Comparison of ENCODE assay signal across 8 mouse cellular contexts in the genomic region with DNA sequence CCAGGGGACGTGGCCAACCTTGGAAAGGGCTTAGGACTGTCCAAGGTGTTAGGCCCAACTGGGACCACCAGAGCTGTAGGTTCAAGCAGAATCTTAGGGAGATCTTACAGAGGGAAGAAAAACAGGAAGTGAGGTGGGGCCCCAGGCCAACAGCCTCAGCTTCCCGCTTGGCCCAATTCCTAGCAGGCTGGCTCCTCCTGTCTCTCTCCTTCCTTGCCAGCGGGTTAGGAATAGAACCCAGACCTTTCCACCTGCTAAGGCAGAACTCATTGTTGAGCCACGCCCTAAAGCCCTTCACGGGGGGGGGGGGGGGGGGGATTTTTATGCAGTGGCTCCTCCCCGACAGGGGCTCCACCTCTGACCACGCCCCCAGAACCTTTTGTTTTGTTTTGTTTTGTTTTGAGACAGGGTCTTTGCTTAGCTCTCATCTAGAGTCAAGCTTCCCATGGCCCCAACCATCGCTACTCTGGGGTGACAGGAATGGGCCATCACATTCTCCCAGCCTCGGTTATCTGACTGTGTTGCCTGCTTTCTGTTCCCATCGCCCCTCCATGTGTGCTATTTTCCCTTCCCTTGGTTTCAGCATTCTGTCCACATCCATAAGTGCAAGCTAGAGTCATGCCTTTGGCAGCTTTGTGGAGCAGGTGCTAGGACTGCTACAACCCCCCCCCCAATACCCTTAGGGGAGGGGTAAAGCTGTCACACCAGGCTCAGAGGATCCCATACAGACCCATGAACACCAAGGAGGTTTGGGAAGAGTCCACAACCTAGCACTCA. TPM values are rescaled to one million over a fixed set of nuclear protein-coding genes. Genes with fewer than 3 reads are reported as not detected.
DNase-seq lines count a peak whose midpoint lies in the region; ATAC-seq and TF ChIP-seq lines count a peak whose summit lies in the region.

No protein-coding gene starts in this region.

- peaks cover 0 to 20% of the 10 kb centered on the region in 2 experiments; a peak in 2 of 4 replicates for H3K36me3 ChIP-seq in MEL (ENCODE audit: control insufficient read depth in 1 of 2, insufficient read depth in 2 of 2, low read length in 2 of 2)
- H3K36me3 ChIP-seq in limb, embryonic 11.5 days (ENCODE audit: control insufficient read depth, insufficient read depth, low read length): peaks cover 2% of the 10 kb centered on the region; the same call in 1 of the 2 replicates
- H3K36me3 ChIP-seq in midbrain, postnatal 0 days (ENCODE audit: insufficient read depth, low read length): peaks cover 6% of the 10 kb centered on the region; the same call in 1 of the 2 replicates

- peak; percentile 4 for ATAC-seq in granulocyte monocyte progenitor cell, adult 5-6 weeks (replicated peaks; ENCODE audit: poor library complexity, severe bottlenecking)
- no peak for ATAC-seq in limb, embryonic 11.5 days (ENCODE audit: insufficient number of reproducible peaks, low FRiP score, low TSS enrichment, low read depth)
- no peak for ATAC-seq in midbrain, postnatal 0 days (ENCODE audit: low FRiP score)

- peak; percentile 92 for DNase-seq in heart, adult 11 months
- DNase-seq in heart, postnatal 10 days: no peak
- peak; percentile 88 for DNase-seq in MEL (ENCODE audit: low read depth, low spot score)
- DNase-seq in limb, embryonic 11.5 days (ENCODE audit: low spot score): no peak
- DNase-seq in midbrain, postnatal 0 days (ENCODE audit: low spot score): no peak
- DNase-seq in embryo, embryonic 10 days (ENCODE audit: low spot score): no peak
- DNase-seq in urinary bladder, postnatal 25 days (ENCODE audit: low spot score): no peak

- peak overlapping the region; percentile 96 for H3K27ac ChIP-seq in MEL (ENCODE audit: control insufficient read depth, low read depth, low read length)
- 0 out of 2 replicates have a peak overlapping the region, but pooled peaks have one; percentile 65 for H3K27ac ChIP-seq in limb, embryonic 11.5 days (replicated peaks; ENCODE audit: low read depth, low read length)
- H3K27ac ChIP-seq in midbrain, postnatal 0 days (ENCODE audit: low read depth, low read length): peak overlapping the region; percentile 97

- no peak overlapping the region; the same call in 1 of the 2 replicates for H3K4me2 ChIP-seq in limb, embryonic 11.5 days (ENCODE audit: low read depth, severe bottlenecking)
- no peak overlapping the region for H3K4me2 ChIP-seq in midbrain, postnatal 0 days (ENCODE audit: low read depth, low read length, poor library complexity, severe bottlenecking)

- H3K79me2 ChIP-seq in MEL (ENCODE audit: control insufficient read depth, insufficient read depth, low read length, poor library complexity): peaks cover 31% of the 10 kb centered on the region

- H3K9ac ChIP-seq in MEL (ENCODE audit: control insufficient read depth, low read depth, low read length, poor library complexity, severe bottlenecking): peak overlapping the region; percentile 53
- H3K9ac ChIP-seq in limb, embryonic 11.5 days (ENCODE audit: low read length): no peak overlapping the region
- H3K9ac ChIP-seq in midbrain, postnatal 0 days (replicated peaks; ENCODE audit: low read length, poor library complexity, severe bottlenecking): no peak overlapping the region

- 62% methylated on average over 9 of the region's 10 CpGs for WGBS in limb, embryonic 11.5 days
- WGBS in midbrain, postnatal 0 days: 60% methylated on average over 8 of the region's 10 CpGs

- no peak for TF ChIP-seq RAD21 in MEL (IDR thresholded peaks at IDR 0.05; ENCODE audit: low read depth, low read length)

- no peak for TF ChIP-seq POLR2A in MEL (IDR thresholded peaks at IDR 0.05; ENCODE audit: control insufficient read depth in 1 of 2, insufficient read depth in 1 of 2, low read depth in 1 of 2, low read length in 2 of 2, poor library complexity in 1 of 2)

- intact Hi-C loops in heart, postnatal 10 days (cut with DNase I): no loop called here

- no peak; a peak in 1 of 4 replicates for TF ChIP-seq EP300 in MEL (IDR thresholded peaks at IDR 0.05; ENCODE audit: low read depth in 1 of 2, low read length in 2 of 2)

- H3K9me3 ChIP-seq in MEL (replicated peaks; ENCODE audit: insufficient read depth, low read length): no peaks in the 10 kb centered on the region
- H3K9me3 ChIP-seq in limb, embryonic 11.5 days (ENCODE audit: control insufficient read depth, low read length): no peaks in the 10 kb centered on the region
- H3K9me3 ChIP-seq in midbrain, postnatal 0 days (ENCODE audit: low read length): no peaks in the 10 kb centered on the region

- no peaks in the 10 kb centered on the region for H3K27me3 ChIP-seq in MEL (ENCODE audit: control insufficient read depth in 1 of 2, insufficient read depth in 2 of 2, low read length in 2 of 2)
- H3K27me3 ChIP-seq in limb, embryonic 11.5 days (ENCODE audit: control insufficient read depth, insufficient read depth, low read length): no peaks in the 10 kb centered on the region
- no peaks in the 10 kb centered on the region for H3K27me3 ChIP-seq in midbrain, postnatal 0 days (ENCODE audit: insufficient read depth, low read length)

- H3K4me1 ChIP-seq in MEL (ENCODE audit: control insufficient read depth in 1 of 2, insufficient read depth in 2 of 2, low read length in 2 of 2): peaks cover 9 to 30% of the 10 kb centered on the region in 2 experiments
- peaks cover 30% of the 10 kb centered on the region for H3K4me1 ChIP-seq in limb, embryonic 11.5 days (ENCODE audit: control insufficient read depth, insufficient read depth, low read length)
- H3K4me1 ChIP-seq in midbrain, postnatal 0 days (ENCODE audit: insufficient read depth, low read length): peaks cover 21% of the 10 kb centered on the region

- peak overlapping the region; percentile 58 to 76 for H3K4me3 ChIP-seq in MEL (ENCODE audit: control insufficient read depth in 1 of 2, insufficient read depth in 1 of 2, low read depth in 2 of 2, low read length in 2 of 2)
- no peak overlapping the region for H3K4me3 ChIP-seq in limb, embryonic 11.5 days (ENCODE audit: low read depth, low read length)
- no peak overlapping the region for H3K4me3 ChIP-seq in midbrain, postnatal 0 days (ENCODE audit: low read depth, low read length)

- no peak for TF ChIP-seq CTCF in MEL (IDR thresholded peaks at IDR 0.05 in 2 of 3, conservative IDR thresholded peaks at IDR 0.05 in 1 of 3; ENCODE audit: control insufficient read depth in 1 of 3, insufficient read depth in 1 of 3, low read depth in 2 of 3, low read length in 3 of 3, poor library complexity in 1 of 3, severe bottlenecking in 1 of 3)
- TF ChIP-seq CTCF in midbrain, postnatal 0 days (IDR thresholded peaks at IDR 0.05): no peak

RNA-seq across cellular contexts. Expression of a gene that starts 0.9 kb away (rescaled TPM):
- 100 to 1,000 TPM; 143 to 159 TPM for total RNA-seq in heart, postnatal 10 days (2021)
- 68.6 and 87.1 TPM in 2 replicates for total RNA-seq in MEL (2012; rRNA removed)
- 100 to 1,000 TPM in 1 of 2 experiments, 10 to 100 TPM in 1; 47.4 to 184 TPM for polyA plus RNA-seq in MEL (2012; ENCODE audit: insufficient read depth in 1 of 2, insufficient read length in 2 of 2, low read depth in 1 of 2, low replicate concordance in 2 of 2, missing spikeins in 1 of 2)
- 49.2 and 63.3 TPM in 2 replicates for total RNA-seq in granulocyte monocyte progenitor cell, adult 5-6 weeks (2014; fragmentation: Nextera tagmentation)
- total RNA-seq in granulocyte monocyte progenitor cell, adult 5-6 weeks (2017): 37.7 and 58.0 TPM in 2 replicates
- polyA plus RNA-seq in limb, embryonic 11.5 days (2014; fragmentation: Nextera tagmentation; extraction: Ambion mirVana): 95.3 and 98.5 TPM in 2 replicates
- total RNA-seq in midbrain, postnatal 0 days (2014; rRNA removed): 74.6 and 74.7 TPM in 2 replicates
- 35.3 and 36.0 TPM in 2 replicates for polyA plus RNA-seq in midbrain, postnatal 0 days (2015; fragmentation: Nextera tagmentation; extraction: Ambion mirVana)

RNA-seq across cellular contexts. Expression of a gene that starts 21.9 kb away (rescaled TPM):
- total RNA-seq in heart, postnatal 10 days (2021): 10 to 100 TPM; 42.2 to 46.4 TPM
- total RNA-seq in MEL (2012; rRNA removed): 35.4 and 43.1 TPM in 2 replicates
- polyA plus RNA-seq in MEL (2012; ENCODE audit: insufficient read depth in 1 of 2, insufficient read length in 2 of 2, low read depth in 1 of 2, low replicate concordance in 2 of 2, missing spikeins in 1 of 2): 10 to 100 TPM in 1 of 2 experiments, not detected in 1; 81.8 TPM
- total RNA-seq in granulocyte monocyte progenitor cell, adult 5-6 weeks (2014; fragmentation: Nextera tagmentation): 26.1 and 34.6 TPM in 2 replicates
- total RNA-seq in granulocyte monocyte progenitor cell, adult 5-6 weeks (2017): 13.3 and 34.8 TPM in 2 replicates
- polyA plus RNA-seq in limb, embryonic 11.5 days (2014; fragmentation: Nextera tagmentation; extraction: Ambion mirVana): 67.4 and 67.9 TPM in 2 replicates
- 168 and 215 TPM in 2 replicates for total RNA-seq in midbrain, postnatal 0 days (2014; rRNA removed)
- 71.6 and 80.4 TPM in 2 replicates for polyA plus RNA-seq in midbrain, postnatal 0 days (2015; fragmentation: Nextera tagmentation; extraction: Ambion mirVana)

RNA-seq across cellular contexts. Expression of a gene that starts 23.0 kb away (rescaled TPM):
- total RNA-seq in heart, postnatal 10 days (2021): 10 to 100 TPM; 10.1 to 11.3 TPM
- 38.3 and 38.7 TPM in 2 replicates for total RNA-seq in MEL (2012; rRNA removed)
- 10 to 100 TPM in 1 of 2 experiments, not detected in 1; 63.4 TPM for polyA plus RNA-seq in MEL (2012; ENCODE audit: insufficient read depth in 1 of 2, insufficient read length in 2 of 2, low read depth in 1 of 2, low replicate concordance in 2 of 2, missing spikeins in 1 of 2)
- total RNA-seq in granulocyte monocyte progenitor cell, adult 5-6 weeks (2014; fragmentation: Nextera tagmentation): 34.1 and 37.2 TPM in 2 replicates
- total RNA-seq in granulocyte monocyte progenitor cell, adult 5-6 weeks (2017): 34.2 and 59.8 TPM in 2 replicates
- polyA plus RNA-seq in limb, embryonic 11.5 days (2014; fragmentation: Nextera tagmentation; extraction: Ambion mirVana): 44.0 and 48.6 TPM in 2 replicates
- total RNA-seq in midbrain, postnatal 0 days (2014; rRNA removed): 66.6 and 75.1 TPM in 2 replicates
- 44.9 and 48.5 TPM in 2 replicates for polyA plus RNA-seq in midbrain, postnatal 0 days (2015; fragmentation: Nextera tagmentation; extraction: Ambion mirVana)

RNA-seq across cellular contexts. Expression of a gene that starts 23.2 kb away (rescaled TPM):
- 1 to 10 TPM; 2.9 to 4.1 TPM for total RNA-seq in heart, postnatal 10 days (2021)
- total RNA-seq in MEL (2012; rRNA removed): 1.0 and 1.5 TPM in 2 replicates
- polyA plus RNA-seq in MEL (2012; ENCODE audit: insufficient read depth in 1 of 2, insufficient read length in 2 of 2, low read depth in 1 of 2, low replicate concordance in 2 of 2, missing spikeins in 1 of 2): 1 to 10 TPM in 1 of 2 experiments, not detected in 1; 3.8 TPM
- 9.0 and 17.3 TPM in 2 replicates for total RNA-seq in granulocyte monocyte progenitor cell, adult 5-6 weeks (2014; fragmentation: Nextera tagmentation)
- total RNA-seq in granulocyte monocyte progenitor cell, adult 5-6 weeks (2017): 7.1 and 7.8 TPM in 2 replicates
- polyA plus RNA-seq in limb, embryonic 11.5 days (2014; fragmentation: Nextera tagmentation; extraction: Ambion mirVana): 4.8 and 5.0 TPM in 2 replicates
- 26.3 and 48.0 TPM in 2 replicates for total RNA-seq in midbrain, postnatal 0 days (2014; rRNA removed)
- 44.0 and 47.4 TPM in 2 replicates for polyA plus RNA-seq in midbrain, postnatal 0 days (2015; fragmentation: Nextera tagmentation; extraction: Ambion mirVana)

RNA-seq across cellular contexts. Expression of a gene that starts 56.2 kb away (rescaled TPM):
- 100 to 1,000 TPM; 137 to 141 TPM for total RNA-seq in heart, postnatal 10 days (2021)
- 125 and 132 TPM in 2 replicates for total RNA-seq in MEL (2012; rRNA removed)
- polyA plus RNA-seq in MEL (2012; ENCODE audit: insufficient read depth in 1 of 2, insufficient read length in 2 of 2, low read depth in 1 of 2, low replicate concordance in 2 of 2, missing spikeins in 1 of 2): 100 to 1,000 TPM in 1 of 2 experiments, not detected in 1; 231 TPM
- total RNA-seq in granulocyte monocyte progenitor cell, adult 5-6 weeks (2014; fragmentation: Nextera tagmentation): 47.7 and 65.2 TPM in 2 replicates
- 112 and 127 TPM in 2 replicates for total RNA-seq in granulocyte monocyte progenitor cell, adult 5-6 weeks (2017)
- 126 and 152 TPM in 2 replicates for polyA plus RNA-seq in limb, embryonic 11.5 days (2014; fragmentation: Nextera tagmentation; extraction: Ambion mirVana)
- total RNA-seq in midbrain, postnatal 0 days (2014; rRNA removed): 124 and 146 TPM in 2 replicates
- polyA plus RNA-seq in midbrain, postnatal 0 days (2015; fragmentation: Nextera tagmentation; extraction: Ambion mirVana): 90.5 and 93.3 TPM in 2 replicates

Comparison
In these comparisons a context has a peak if more than half of its experiments do, and no peak if none do; other contexts are left out.
1. DNase-seq: peak in heart, adult 11 months (single experiment) and MEL (single experiment); none in heart, postnatal 10 days (0 of 2), limb, embryonic 11.5 days (single experiment), midbrain, postnatal 0 days (single experiment), embryo, embryonic 10 days (single experiment) and urinary bladder, postnatal 25 days (single experiment).
2. H3K4me3 ChIP-seq: peak in MEL (2 of 2); none in limb, embryonic 11.5 days (single experiment) and midbrain, postnatal 0 days (single experiment).
3. Peak in every context shown above with its lines, with median percentiles within 50 percentile points of each other: H3K27ac ChIP-seq.